Mouse (Mus musculus): ENCODE results near the gene Asic3. TPM values are rescaled to one million over a fixed set of nuclear protein-coding genes. Genes with fewer than 3 reads are reported as not detected.

Gene Asic3
- polyA plus RNA-seq, 1 experiment from 2014 or later: 0.17 TPM

DNA sequence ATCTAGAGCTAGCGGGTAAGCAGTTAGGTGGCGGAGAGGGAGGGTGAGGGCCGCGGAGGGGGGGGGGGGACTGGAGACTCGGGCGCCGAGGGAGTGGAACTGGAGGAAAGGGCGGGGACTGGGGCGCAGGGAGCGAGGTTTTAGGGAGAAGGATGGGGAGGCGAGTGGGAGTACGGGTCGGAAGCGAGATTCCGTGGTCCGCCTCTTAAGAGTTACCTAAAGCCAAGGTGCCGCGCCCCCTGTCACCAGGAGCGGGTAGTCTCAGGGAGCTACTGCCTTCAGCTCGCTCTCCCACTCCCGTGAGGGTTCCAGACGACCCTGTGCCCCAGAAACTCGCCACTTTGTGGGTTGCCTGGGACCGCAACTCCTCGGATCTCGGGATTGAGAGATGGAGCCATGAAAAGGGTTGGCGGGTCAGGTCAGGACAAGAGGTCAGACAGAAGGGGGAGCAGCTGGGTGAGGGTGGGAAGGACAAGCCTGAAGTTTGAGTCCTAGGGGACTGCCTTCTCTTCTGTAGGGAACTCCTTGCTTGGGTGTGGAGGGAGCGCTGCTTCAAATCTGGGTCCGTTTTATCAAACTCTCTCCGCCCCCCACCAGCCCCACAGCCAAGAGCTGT, 12.3 kb downstream of the Asic3 start:
- WGBS: 0% methylated on average over 25 of the region's 30 CpGs
- Histone ChIP-seq H3K4me2 (replicated peaks) (peak overlapping the region; percentile 85), H3K9me3 (no peaks in the 10 kb centered on the region), H3K27ac (replicated peaks) (peak overlapping the region; percentile 91), H3K4me3 (peak overlapping the region; percentile 62), H3K4me1 (peaks cover 55% of the 10 kb centered on the region), H3K27me3 (peaks cover 22% of the 10 kb centered on the region), H3K36me3 (peaks cover 22% of the 10 kb centered on the region), H3K9ac (replicated peaks) (peak overlapping the region; percentile 64)
- ATAC-seq (ENCODE audit: low FRiP score, low read depth): no peak

- Histone ChIP-seq H3K27me3 (peaks cover 22% of the 10 kb centered on the region), H3K4me3 (peak overlapping the region; percentile 62), H3K9me3 (no peaks in the 10 kb centered on the region), H3K9ac (replicated peaks) (peak overlapping the region; percentile 64), H3K4me2 (replicated peaks) (peak overlapping the region; percentile 85), H3K27ac (replicated peaks) (peak overlapping the region; percentile 91), H3K4me1 (peaks cover 55% of the 10 kb centered on the region), H3K36me3 (peaks cover 26% of the 10 kb centered on the region)
- ATAC-seq (ENCODE audit: low FRiP score, low read depth): no peak
- 1% methylated on average over 10 of the region's 10 CpGs for WGBS
Measured at GRCm38 (mm10) chr5:24426037-24426432, 12.8 kb downstream of the Asic3 start.

- Histone ChIP-seq H3K27ac (replicated peaks) (no peak overlapping the region), H3K9ac (replicated peaks) (peak overlapping the region; percentile 64)
Measured at GRCm38 (mm10) chr5:24426556-24427284, 13.5 kb downstream of the Asic3 start.

GRCm38 (mm10) chr5:24427285-24427633, 14.1 kb downstream of the Asic3 start:
- H3K4me3 ChIP-seq: 0 out of 2 replicates have a peak overlapping the region, but pooled peaks have one; percentile 1
- peak overlapping the region; percentile 64 for H3K9ac ChIP-seq (replicated peaks)
- H3K4me2 ChIP-seq (replicated peaks): peak overlapping the region; percentile 85
- peaks cover 22% of the 10 kb centered on the region for H3K27me3 ChIP-seq
- peaks cover 52% of the 10 kb centered on the region for H3K4me1 ChIP-seq
- 15% methylated on average over 12 of the region's 12 CpGs for WGBS
- ATAC-seq (ENCODE audit: low FRiP score, low read depth): no peak
- H3K9me3 ChIP-seq: no peaks in the 10 kb centered on the region
- no peak overlapping the region for H3K27ac ChIP-seq (replicated peaks)
- H3K36me3 ChIP-seq: peaks cover 33% of the 10 kb centered on the region

More at GRCm38 (mm10) chr5:24426556-24427284, 13.5 kb downstream of the Asic3 start:
- 9% methylated on average over 9 of the region's 9 CpGs for WGBS
- H3K9me3 ChIP-seq: no peaks in the 10 kb centered on the region
- H3K36me3 ChIP-seq: peaks cover 28% of the 10 kb centered on the region
- peak overlapping the region; percentile 85 for H3K4me2 ChIP-seq (replicated peaks)
- peaks cover 22% of the 10 kb centered on the region for H3K27me3 ChIP-seq
- H3K4me1 ChIP-seq: peaks cover 55% of the 10 kb centered on the region
- no peak for ATAC-seq (ENCODE audit: low FRiP score, low read depth)
- H3K4me3 ChIP-seq: peak overlapping the region; percentile 62

GRCm38 (mm10) chr5:24427981-24428402, 14.8 kb downstream of the Asic3 start:
- no peak for ATAC-seq (ENCODE audit: low FRiP score, low read depth)
- peaks cover 45% of the 10 kb centered on the region for H3K4me1 ChIP-seq
- H3K27me3 ChIP-seq: peaks cover 22% of the 10 kb centered on the region
- H3K36me3 ChIP-seq: peaks cover 40% of the 10 kb centered on the region
- H3K9ac ChIP-seq (replicated peaks): 0 out of 2 replicates have a peak overlapping the region, but pooled peaks have one; percentile 4
- 8% methylated on average over 14 of the region's 15 CpGs for WGBS
- peak overlapping the region; percentile 26; the same call in 1 of the 2 replicates for H3K27ac ChIP-seq (replicated peaks)
- H3K9me3 ChIP-seq: no peaks in the 10 kb centered on the region
- 0 out of 2 replicates have a peak overlapping the region, but pooled peaks have one; percentile 4 for H3K4me3 ChIP-seq
- peak overlapping the region; percentile 85 for H3K4me2 ChIP-seq (replicated peaks)

GRCm38 (mm10) chr5:24428596-24428995, 15.4 kb downstream of the Asic3 start:
- H3K27me3 ChIP-seq: peaks cover 22% of the 10 kb centered on the region
- H3K9me3 ChIP-seq: no peaks in the 10 kb centered on the region
- peak overlapping the region; percentile 85; the same call in 1 of the 2 replicates for H3K4me2 ChIP-seq (replicated peaks)
- no peak overlapping the region for H3K4me3 ChIP-seq
- WGBS: 15% methylated on average over 8 of the region's 9 CpGs
- no peak for ATAC-seq (ENCODE audit: low FRiP score, low read depth)
- H3K36me3 ChIP-seq: peaks cover 46% of the 10 kb centered on the region
- peaks cover 44% of the 10 kb centered on the region for H3K4me1 ChIP-seq
- peak overlapping the region; percentile 26; the same call in 1 of the 2 replicates for H3K27ac ChIP-seq (replicated peaks)
- 0 out of 2 replicates have a peak overlapping the region, but pooled peaks have one; percentile 4 for H3K9ac ChIP-seq (replicated peaks)

- Histone ChIP-seq H3K27ac (replicated peaks) (no peak overlapping the region), H3K36me3 (peaks cover 80% of the 10 kb centered on the region), H3K9me3 (no peaks in the 10 kb centered on the region), H3K9ac (replicated peaks) (no peak overlapping the region), H3K27me3 (0 out of 2 replicates have a peak, but pooled peaks cover under 1% of the 10 kb centered on the region), H3K4me3 (no peak overlapping the region), H3K4me1 (no peaks in the 10 kb centered on the region), H3K4me2 (replicated peaks) (no peak overlapping the region)
- ATAC-seq (ENCODE audit: low FRiP score, low read depth): no peak
- 93% methylated on average over 8 of the region's 8 CpGs for WGBS
Measured at GRCm38 (mm10) chr5:24433993-24434392, 20.8 kb downstream of the Asic3 start.

GRCm38 (mm10) chr5:24441187-24441586, 28.0 kb downstream of the Asic3 start:
- no peaks in the 10 kb centered on the region for H3K27me3 ChIP-seq
- no peak overlapping the region for H3K4me2 ChIP-seq (replicated peaks)
- H3K9me3 ChIP-seq: no peaks in the 10 kb centered on the region
- H3K9ac ChIP-seq (replicated peaks): no peak overlapping the region
- peaks cover 17% of the 10 kb centered on the region for H3K4me1 ChIP-seq
- ATAC-seq (ENCODE audit: low FRiP score, low read depth): no peak
- H3K4me3 ChIP-seq: no peak overlapping the region
- WGBS: 95% methylated on average over 8 of the region's 8 CpGs
- peaks cover 59% of the 10 kb centered on the region for H3K36me3 ChIP-seq
- H3K27ac ChIP-seq (replicated peaks): no peak overlapping the region

DNA sequence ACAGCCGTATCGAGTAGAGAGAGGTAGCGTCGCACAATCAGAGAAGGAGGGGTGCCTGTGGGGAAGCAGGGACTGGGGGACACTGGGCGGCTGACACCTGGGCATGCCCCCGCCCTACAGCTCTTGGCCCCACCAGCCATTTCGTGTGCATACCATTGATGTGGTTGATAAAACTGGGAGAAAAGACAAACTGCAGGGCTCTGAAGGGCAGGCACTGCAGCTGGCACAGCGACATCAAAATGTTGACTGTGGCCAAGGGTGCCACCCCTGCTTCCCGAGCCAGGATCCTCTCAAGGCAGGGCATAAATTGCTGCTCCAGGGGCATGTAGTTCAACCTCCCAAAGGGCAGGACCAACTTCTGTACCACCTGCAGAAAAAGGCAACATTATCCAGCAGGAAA, 28.8 kb downstream of the Asic3 start:
- ATAC-seq (ENCODE audit: low FRiP score, low read depth): no peak
- WGBS: 89% methylated on average over 9 of the region's 9 CpGs
- H3K4me1 ChIP-seq: peaks cover 23% of the 10 kb centered on the region
- H3K36me3 ChIP-seq: peaks cover 57% of the 10 kb centered on the region
- H3K9ac ChIP-seq (replicated peaks): no peak overlapping the region
- H3K4me2 ChIP-seq (replicated peaks): no peak overlapping the region
- H3K27ac ChIP-seq (replicated peaks): no peak overlapping the region
- no peaks in the 10 kb centered on the region for H3K27me3 ChIP-seq
- no peak overlapping the region for H3K4me3 ChIP-seq
- H3K9me3 ChIP-seq: no peaks in the 10 kb centered on the region

DNA sequence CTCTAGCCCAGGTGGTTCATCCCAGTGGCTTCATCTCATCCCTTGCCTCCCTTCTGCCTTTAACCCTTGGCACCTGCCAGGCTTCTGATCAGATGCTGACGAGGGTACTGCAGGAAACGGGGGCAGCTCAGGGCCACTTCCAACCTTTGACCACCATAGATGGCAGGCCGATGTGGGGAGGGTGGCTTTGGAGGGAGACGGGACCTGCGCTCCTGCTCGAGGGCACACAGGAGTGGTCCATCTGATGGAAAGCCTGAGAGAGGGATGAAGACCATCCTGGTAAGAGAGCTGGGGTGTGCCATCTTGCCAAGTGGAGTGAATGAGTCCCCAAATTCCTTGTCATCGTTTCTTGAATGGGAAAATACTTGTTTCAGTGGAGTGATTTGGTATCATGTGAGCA, 30.0 kb downstream of the Asic3 start:
- no peak for ATAC-seq (ENCODE audit: low FRiP score, low read depth)
- no peak overlapping the region for H3K9ac ChIP-seq (replicated peaks)
- no peaks in the 10 kb centered on the region for H3K9me3 ChIP-seq
- H3K4me3 ChIP-seq: no peak overlapping the region
- no peak overlapping the region for H3K4me2 ChIP-seq (replicated peaks)
- no peaks in the 10 kb centered on the region for H3K27me3 ChIP-seq
- WGBS: 93% methylated on average over 7 of the region's 7 CpGs
- H3K4me1 ChIP-seq: peaks cover 34% of the 10 kb centered on the region
- no peak overlapping the region for H3K27ac ChIP-seq (replicated peaks)
- peaks cover 53% of the 10 kb centered on the region for H3K36me3 ChIP-seq

- H3K27me3 ChIP-seq: peaks cover 4% of the 10 kb centered on the region; the same call in 1 of the 2 replicates
- peak overlapping the region; percentile 90 for H3K9ac ChIP-seq (replicated peaks)
- no peaks in the 10 kb centered on the region for H3K9me3 ChIP-seq
- peak overlapping the region; percentile 98 for H3K4me2 ChIP-seq (replicated peaks)
- H3K27ac ChIP-seq (replicated peaks): no peak overlapping the region
- ATAC-seq (ENCODE audit: low FRiP score, low read depth): no peak
- peak overlapping the region; percentile 89 for H3K4me3 ChIP-seq
- H3K4me1 ChIP-seq: peaks cover 34% of the 10 kb centered on the region
- 84% methylated on average over 12 of the region's 12 CpGs for WGBS
- H3K36me3 ChIP-seq: peaks cover 47% of the 10 kb centered on the region
Measured at GRCm38 (mm10) chr5:24443927-24444326, 30.7 kb downstream of the Asic3 start.
